Mouse (Mus musculus) CH12.LX (cell line): ENCODE measurements around the gene Clec2l. TPM values are rescaled to one million over a fixed set of nuclear protein-coding genes. Genes with fewer than 3 reads are reported as not detected.
A peak's percentile ranks its signal among the peaks of the same experiment; 100 is the strongest.

ENCODE experiments used
- DNase-seq: peaks from one replicate; pipeline ENCODE4 v3.0.0-alpha.2; 2013; ENCODE audit errors: extremely low read depth
- H3K27ac ChIP-seq: 2 replicates; pipeline ENCODE4 v1.5.1; 2012; ENCODE audit warnings: low read depth, mild to moderate bottlenecking, control low read depth, moderate library complexity; ENCODE audit not compliant: insufficient read depth
- H3K27me3 ChIP-seq: replicated peaks from 2 replicates; pipeline ENCODE3; 2012; ENCODE audit warnings: inconsistent platforms
- H3K36me3 ChIP-seq, 2 experiments: replicated peaks in 1 of 2; 2 replicates each; pipeline versions ENCODE3 to v1.6.1; 2012; ENCODE audit warnings: inconsistent platforms in 1 of 2, low read length in 1 of 2, mild to moderate bottlenecking in 1 of 2, mixed read lengths in 1 of 2, moderate library complexity in 1 of 2; ENCODE audit not compliant: control insufficient read depth in 1 of 2, insufficient read depth in 1 of 2
- H3K4me1 ChIP-seq, 2 experiments: 2 replicates each; pipeline ENCODE4 v1.6.1; 2012; ENCODE audit warnings: inconsistent platforms in 1 of 2, moderate library complexity in 1 of 2; ENCODE audit not compliant: insufficient read depth in 2 of 2, control insufficient read depth in 1 of 2
- H3K4me2 ChIP-seq: 2 replicates; pipeline ENCODE4 v1.6.1; 2012; ENCODE audit warnings: low read depth, mild to moderate bottlenecking, control low read depth; ENCODE audit not compliant: poor library complexity, insufficient read depth, severe bottlenecking
- H3K4me3 ChIP-seq, 3 experiments: fragments of 150-350 bp in 1 of 3; sonication (generic) in 1 of 3; replicated peaks in 1 of 3; 2 replicates each; pipeline versions ENCODE3 to v1.5.1; 2011 to 2012; ENCODE audit warnings: low read depth in 2 of 3, low read length in 2 of 3, mild to moderate bottlenecking in 2 of 3, moderate library complexity in 2 of 3, control low read depth in 1 of 3, improper control_type of control experiment in 1 of 3, inconsistent platforms in 1 of 3, mixed read lengths in 1 of 3; ENCODE audit not compliant: poor library complexity in 1 of 3
- H3K79me2 ChIP-seq: replicated peaks from 2 replicates; pipeline ENCODE4 v1.6.1; 2012; ENCODE audit warnings: mild to moderate bottlenecking, moderate library complexity; ENCODE audit not compliant: control insufficient read depth, poor library complexity, insufficient read depth, severe bottlenecking; ENCODE audit errors: extremely low read depth
- H3K9ac ChIP-seq: 2 replicates; pipeline ENCODE4 v1.6.1; 2012; ENCODE audit warnings: low read depth, mild to moderate bottlenecking, control low read depth, moderate library complexity; ENCODE audit not compliant: insufficient read depth
- H3K9me3 ChIP-seq: replicated peaks from 2 replicates; pipeline ENCODE3; 2012; ENCODE audit warnings: low read length, inconsistent platforms, mixed read lengths
- BHLHE40 ChIP-seq: IDR thresholded peaks from 2 replicates; pipeline ENCODE4 v1.6.1; 2011; ENCODE audit warnings: mild to moderate bottlenecking, low read depth, low read length, improper control_type of control experiment
- CHD1 ChIP-seq: IDR thresholded peaks from 2 replicates; pipeline ENCODE4 v1.6.1; 2012; ENCODE audit warnings: low read depth, low read length, improper control_type of control experiment, inconsistent platforms
- CHD2 ChIP-seq: IDR thresholded peaks from 2 replicates; pipeline ENCODE4 v1.6.1; 2011; ENCODE audit warnings: low read length, improper control_type of control experiment
- CTCF ChIP-seq, 2 experiments: IDR thresholded peaks in 1 of 2; conservative IDR thresholded peaks in 1 of 2; 2 replicates each; pipeline ENCODE4 v1.5.1; 2011 to 2012; ENCODE audit warnings: low read depth in 2 of 2, low read length in 2 of 2, improper control_type of control experiment in 1 of 2, inconsistent platforms in 1 of 2, mild to moderate bottlenecking in 1 of 2, moderate library complexity in 1 of 2
- E2F4 ChIP-seq: IDR thresholded peaks from 2 replicates; pipeline ENCODE4 v1.6.1; 2011; ENCODE audit warnings: low read depth, low read length, improper control_type of control experiment; ENCODE audit not compliant: insufficient replicate concordance
- EP300 ChIP-seq: IDR thresholded peaks from 2 replicates; pipeline ENCODE4 v1.6.1; 2011; ENCODE audit warnings: low read length, improper control_type of control experiment
- ETS1 ChIP-seq: conservative IDR thresholded peaks from 2 replicates; pipeline ENCODE4 v1.6.1; 2012; ENCODE audit warnings: low read depth, mild to moderate bottlenecking, inconsistent platforms, low read length, improper control_type of control experiment, moderate library complexity
- GABPA ChIP-seq: IDR thresholded peaks from 2 replicates; pipeline ENCODE4 v1.6.1; 2012; ENCODE audit warnings: low read depth, low read length, improper control_type of control experiment, inconsistent platforms; ENCODE audit not compliant: insufficient replicate concordance
- IRF4 ChIP-seq: IDR thresholded peaks from 2 replicates; pipeline ENCODE4 v1.6.1; 2014; ENCODE audit warnings: low read depth, mild to moderate bottlenecking, inconsistent platforms, low read length, improper control_type of control experiment
- KAT2A ChIP-seq: IDR thresholded peaks from 2 replicates; pipeline ENCODE4 v1.6.1; 2012; ENCODE audit warnings: low read length, improper control_type of control experiment, inconsistent platforms; ENCODE audit not compliant: insufficient replicate concordance
- MAFK ChIP-seq: IDR thresholded peaks from 2 replicates; pipeline ENCODE4 v1.6.1; 2011; ENCODE audit warnings: low read length, improper control_type of control experiment; ENCODE audit not compliant: insufficient replicate concordance
- MAX ChIP-seq: IDR thresholded peaks from 2 replicates; pipeline ENCODE4 v1.6.1; 2011; ENCODE audit warnings: low read length, improper control_type of control experiment
- MXI1 ChIP-seq: IDR thresholded peaks from 2 replicates; pipeline ENCODE4 v1.6.1; 2011; ENCODE audit warnings: mild to moderate bottlenecking, low read depth, low read length, improper control_type of control experiment
- RCOR1 ChIP-seq: conservative IDR thresholded peaks from 2 replicates; pipeline ENCODE4 v1.6.1; 2012; ENCODE audit warnings: low read depth, mild to moderate bottlenecking, inconsistent platforms, low read length, improper control_type of control experiment
- TBP ChIP-seq: conservative IDR thresholded peaks from 2 replicates; pipeline ENCODE4 v1.6.1; 2011; ENCODE audit warnings: low read depth, low read length, improper control_type of control experiment
- TCF12 ChIP-seq: IDR thresholded peaks from 2 replicates; pipeline ENCODE4 v1.6.1; 2014; ENCODE audit warnings: low read depth, mild to moderate bottlenecking, inconsistent platforms, low read length, improper control_type of control experiment
- UBTF ChIP-seq: IDR thresholded peaks from 2 replicates; pipeline ENCODE4 v1.6.1; 2012; ENCODE audit warnings: low read depth, mild to moderate bottlenecking, inconsistent platforms, low read length, improper control_type of control experiment, moderate library complexity
- USF2 ChIP-seq: conservative IDR thresholded peaks from 2 replicates; pipeline ENCODE4 v1.6.1; 2011; ENCODE audit warnings: low read depth, low read length, improper control_type of control experiment
- ZKSCAN1 ChIP-seq: IDR thresholded peaks from 2 replicates; pipeline ENCODE4 v1.6.1; 2012; ENCODE audit warnings: low read depth, inconsistent platforms, low read length, improper control_type of control experiment, borderline replicate concordance
- ZMIZ1 ChIP-seq: IDR thresholded peaks from 2 replicates; pipeline ENCODE4 v1.6.1; 2012; ENCODE audit warnings: low read depth, mild to moderate bottlenecking, inconsistent platforms, low read length, improper control_type of control experiment
- dilution Hi-C: fragments of 300-500 bp; cut with MboI; formaldehyde crosslinking; loops from 2 replicates; pipeline ENCODE4 v1.14.3; 2020; ENCODE audit warnings: low sequenced_read_pairs; ENCODE audit not compliant: extremely low pct_unique_long_range_greater_than_20kb, extremely low pct_ligation_motif_present
- in situ Hi-C: fragments of 300-500 bp; cut with MboI; formaldehyde crosslinking; loops from 3 replicates; pipeline ENCODE4 v1.14.3; 2019; ENCODE audit warnings: low sequenced_read_pairs, low pct_ligation_motif_present, low pct_unique_long_range_greater_than_20kb, mixed read lengths
- polyA plus RNA-seq: library from polyadenylated mRNA; unstranded; fragments of >175 nt; gene quantifications from 2 replicates; pipeline ENCODE4 v1.2.1, GENCODE M21; 2012; ENCODE audit warnings: low read depth; ENCODE audit not compliant: insufficient read length
- total RNA-seq, 2 experiments: library from RNA; depleted of rRNA; stranded (reverse); fragments of 300-350 nt in 1 of 2; fragments of >200 nt in 1 of 2; gene quantifications; 2 replicates each; pipeline ENCODE4 v1.2.3; 2012 to 2014

Clec2l gene
- total and polyA plus RNA-seq, 3 experiments, result 0.17 to 0.26 (median 0.21) TPM

GRCm38 (mm10) chr6:38719229-38719628 is 56.4 kb downstream of the Clec2l start:
- H3K79me2 ChIP-seq, result no peaks in the 10 kb centered on the region
- no peaks in the 10 kb centered on the region for H3K9me3 ChIP-seq
- H3K27me3 ChIP-seq, result no peaks in the 10 kb centered on the region
- H3K9ac ChIP-seq, result no peak overlapping the region
- dilution Hi-C loops, result no loop called here
- peaks cover 16 to 52% of the 10 kb centered on the region in 2 experiments for H3K4me1 ChIP-seq
- no peak for DNase-seq
- peaks cover 10 to 26% of the 10 kb centered on the region in 2 experiments for H3K36me3 ChIP-seq
- no peak overlapping the region for H3K4me3 ChIP-seq
- H3K4me2 ChIP-seq, result no peak overlapping the region
- TF ChIP-seq IRF4 (no peak), CHD1 (no peak), CHD2 (no peak), ETS1 (no peak), RCOR1 (no peak), MAFK (no peak), MAX (no peak), CTCF (conservative IDR thresholded peaks at IDR 0.05 in 1 of 2, IDR thresholded peaks at IDR 0.05 in 1 of 2; ENCODE audit: low read depth in 2 of 2, low read length in 2 of 2) (no peak), BHLHE40 (no peak), ZKSCAN1 (no peak), TBP (no peak), MXI1 (no peak), TCF12 (no peak), ZMIZ1 (no peak), KAT2A (no peak), GABPA (no peak), USF2 (no peak), E2F4 (no peak)
- in situ Hi-C loops, result no loop called here
- no peak overlapping the region for H3K27ac ChIP-seq

- peaks cover 4 to 13% of the 10 kb centered on the region in 2 experiments for H3K36me3 ChIP-seq
- H3K9ac ChIP-seq, result no peak overlapping the region
Measured at GRCm38 (mm10) chr6:38721361-38721760, 58.5 kb downstream of the Clec2l start.

More at GRCm38 (mm10) chr6:38721361-38721760, 58.5 kb downstream of the Clec2l start:
- in situ Hi-C loops, result no loop called here
- H3K27ac ChIP-seq, result no peak overlapping the region
- TF ChIP-seq EP300 (0 out of 2 replicates have a peak, but pooled peaks have one; percentile 26), UBTF (no peak), TCF12 (peak; percentile 47; the same call in 1 of the 2 replicates), ETS1 (peak; percentile 36; the same call in 1 of the 2 replicates)
- TF ChIP-seq, all 38 proteins: peak for 3
- dilution Hi-C loops, result no loop called here
- Histone ChIP-seq H3K4me1 (peaks cover 12 to 47% of the 10 kb centered on the region in 2 experiments), H3K27me3 (no peaks in the 10 kb centered on the region), H3K79me2 (no peaks in the 10 kb centered on the region), H3K9me3 (no peaks in the 10 kb centered on the region), H3K4me3 (no peak overlapping the region), H3K4me2 (no peak overlapping the region)
- DNase-seq, result peak; percentile 49
